Mouse (Mus musculus) neural tube, embryonic 14.5 days (tissue): ENCODE data around the gene Cited4. TPM values are rescaled to one million over a fixed set of nuclear protein-coding genes. Genes with fewer than 3 reads are reported as not detected.

Experiments used
- ATAC-seq: fragments of 200-750 bp; cut with Nextera tagmentation; 2 replicates; pipeline ENCODE4 v1.8.0; 2017; ENCODE audit warnings: low read depth, mild to moderate bottlenecking, moderate TSS enrichment, moderate library complexity
- H3K27ac ChIP-seq: fragments of 300-500 bp; sonication (generic); 2 replicates; pipeline ENCODE4 v1.5.1; 2014; ENCODE audit warnings: low read depth, mild to moderate bottlenecking, control low read depth, low read length, moderate library complexity, mixed read lengths
- H3K27me3 ChIP-seq: fragments of 300-500 bp; sonication (generic); 2 replicates; pipeline ENCODE4 v1.6.1; 2014; ENCODE audit warnings: low read length; ENCODE audit not compliant: control insufficient read depth, insufficient read depth
- H3K36me3 ChIP-seq: fragments of 300-500 bp; sonication (generic); 2 replicates; pipeline ENCODE4 v1.6.1; 2014; ENCODE audit warnings: low read length, mixed read lengths; ENCODE audit not compliant: control insufficient read depth, insufficient read depth
- H3K4me1 ChIP-seq: fragments of 300-500 bp; sonication (generic); 2 replicates; pipeline ENCODE4 v1.6.1; 2014; ENCODE audit warnings: low read length; ENCODE audit not compliant: control insufficient read depth, insufficient read depth
- H3K4me2 ChIP-seq: fragments of 300-500 bp; sonication (generic); 2 replicates; pipeline ENCODE4 v1.6.1; 2014; ENCODE audit warnings: mild to moderate bottlenecking, low read depth, low read length, control low read depth
- H3K4me3 ChIP-seq: fragments of 300-500 bp; sonication (generic); 2 replicates; pipeline ENCODE4 v1.5.1; 2014; ENCODE audit warnings: low read depth, low read length, control low read depth, mixed read lengths
- H3K9ac ChIP-seq: fragments of 300-500 bp; sonication (generic); replicated peaks from 2 replicates; pipeline ENCODE4 v1.6.1; 2014; ENCODE audit warnings: low read depth, mild to moderate bottlenecking, control low read depth, low read length, mixed read lengths
- H3K9me3 ChIP-seq: fragments of 300-500 bp; sonication (generic); 2 replicates; pipeline ENCODE4 v1.6.1; 2016; ENCODE audit warnings: low read length; ENCODE audit not compliant: control insufficient read depth
- WGBS: fragments of 180-500 bp; shearing (Covaris S2); extraction: QIAGEN DNeasy Blood & Tissue Kit; methylation state at CpG from one replicate; pipeline ENCODE4 v1.1.7; 2014; 5-methylcytosine and 5-hydroxymethylcytosine counted together
- polyA plus RNA-seq: library from polyadenylated mRNA; unstranded; fragments of >200 nt; fragmentation: Nextera tagmentation; extraction: Ambion mirVana; gene quantifications from 2 replicates; pipeline ENCODE4 v1.2.1, GENCODE M21; 2014

The Cited4 gene
- polyA plus RNA-seq, 1 experiment from 2014 or later, result 1.4 TPM

- 87% methylated on average over 5 of the region's 5 CpGs for WGBS
- Histone ChIP-seq H3K36me3 (no peaks in the 10 kb centered on the region), H3K9me3 (no peaks in the 10 kb centered on the region), H3K4me1 (peaks cover 10% of the 10 kb centered on the region; the same call in 1 of the 2 replicates), H3K4me3 (no peak overlapping the region), H3K4me2 (no peak overlapping the region), H3K27ac (no peak overlapping the region), H3K27me3 (peaks cover 9% of the 10 kb centered on the region), H3K9ac (no peak overlapping the region)
- no peak for ATAC-seq
These were observed 3.2 kb downstream of the Cited4 start for GRCm38 (mm10) chr4:120669585-120669984.

- no peak for ATAC-seq
- H3K27ac ChIP-seq, result no peak overlapping the region
- peaks cover 10% of the 10 kb centered on the region; the same call in 1 of the 2 replicates for H3K4me1 ChIP-seq
- no peaks in the 10 kb centered on the region for H3K36me3 ChIP-seq
- no peak overlapping the region for H3K9ac ChIP-seq
- H3K27me3 ChIP-seq, result peaks cover 9% of the 10 kb centered on the region
- WGBS, result 59% methylated on average over 12 of the region's 12 CpGs
- no peak overlapping the region for H3K4me3 ChIP-seq
- H3K9me3 ChIP-seq, result no peaks in the 10 kb centered on the region
- H3K4me2 ChIP-seq, result no peak overlapping the region
These were observed 4.7 kb downstream of the Cited4 start for GRCm38 (mm10) chr4:120671046-120671445.

GRCm38 (mm10) chr4:120673606-120674005 lies 7.2 kb downstream of the Cited4 start:
- 87% methylated on average over 3 of the region's 3 CpGs for WGBS
- no peaks in the 10 kb centered on the region for H3K4me1 ChIP-seq
- H3K9ac ChIP-seq, result no peak overlapping the region
- ATAC-seq, result no peak
- no peak overlapping the region for H3K4me3 ChIP-seq
- H3K27me3 ChIP-seq, result no peaks in the 10 kb centered on the region
- no peaks in the 10 kb centered on the region for H3K36me3 ChIP-seq
- H3K9me3 ChIP-seq, result no peaks in the 10 kb centered on the region
- no peak overlapping the region for H3K4me2 ChIP-seq
- no peak overlapping the region for H3K27ac ChIP-seq

GRCm38 (mm10) chr4:120674775-120675451 lies 8.5 kb downstream of the Cited4 start:
- Histone ChIP-seq H3K4me2 (no peak overlapping the region), H3K4me1 (no peaks in the 10 kb centered on the region), H3K36me3 (no peaks in the 10 kb centered on the region), H3K27ac (no peak overlapping the region), H3K9me3 (no peaks in the 10 kb centered on the region), H3K27me3 (no peaks in the 10 kb centered on the region), H3K9ac (no peak overlapping the region), H3K4me3 (no peak overlapping the region)
- 79% methylated on average over 8 of the region's 8 CpGs for WGBS
- no peak for ATAC-seq

GRCm38 (mm10) chr4:120675640-120676039 lies 9.3 kb downstream of the Cited4 start:
- Histone ChIP-seq H3K9ac (no peak overlapping the region), H3K36me3 (no peaks in the 10 kb centered on the region), H3K4me3 (no peak overlapping the region), H3K27ac (no peak overlapping the region), H3K27me3 (no peaks in the 10 kb centered on the region), H3K9me3 (no peaks in the 10 kb centered on the region), H3K4me2 (no peak overlapping the region), H3K4me1 (no peaks in the 10 kb centered on the region)
- no peak for ATAC-seq
- WGBS, result 67% methylated on average over 2 of the region's 2 CpGs

- H3K4me3 ChIP-seq, result no peak overlapping the region
- no peak overlapping the region for H3K27ac ChIP-seq
- 62% methylated on average over 7 of the region's 7 CpGs for WGBS
- H3K4me2 ChIP-seq, result no peak overlapping the region
- H3K4me1 ChIP-seq, result no peaks in the 10 kb centered on the region
- H3K9ac ChIP-seq, result no peak overlapping the region
- no peaks in the 10 kb centered on the region for H3K36me3 ChIP-seq
- no peaks in the 10 kb centered on the region for H3K27me3 ChIP-seq
- no peaks in the 10 kb centered on the region for H3K9me3 ChIP-seq
- no peak for ATAC-seq
These were observed 14.6 kb downstream of the Cited4 start for GRCm38 (mm10) chr4:120680953-120681352.

- no peaks in the 10 kb centered on the region for H3K36me3 ChIP-seq
- H3K27me3 ChIP-seq, result no peaks in the 10 kb centered on the region
- no peaks in the 10 kb centered on the region for H3K9me3 ChIP-seq
- WGBS, result 37% methylated on average over 10 of the region's 10 CpGs
- no peak overlapping the region for H3K27ac ChIP-seq
- H3K4me1 ChIP-seq, result no peaks in the 10 kb centered on the region
- H3K4me2 ChIP-seq, result no peak overlapping the region
- H3K4me3 ChIP-seq, result no peak overlapping the region
- no peak for ATAC-seq
- H3K9ac ChIP-seq, result no peak overlapping the region
These were observed 15.8 kb downstream of the Cited4 start for GRCm38 (mm10) chr4:120682168-120682567.

GRCm38 (mm10) chr4:120683278-120683997 lies 17.1 kb downstream of the Cited4 start:
- Histone ChIP-seq H3K36me3 (no peaks in the 10 kb centered on the region), H3K27me3 (no peaks in the 10 kb centered on the region), H3K4me3 (no peak overlapping the region), H3K27ac (no peak overlapping the region), H3K9me3 (no peaks in the 10 kb centered on the region), H3K4me2 (no peak overlapping the region), H3K4me1 (no peaks in the 10 kb centered on the region), H3K9ac (no peak overlapping the region)
- ATAC-seq, result no peak
- 57% methylated on average over 9 of the region's 9 CpGs for WGBS

GRCm38 (mm10) chr4:120687282-120687681 lies 20.9 kb downstream of the Cited4 start:
- Histone ChIP-seq H3K9ac (no peak overlapping the region), H3K36me3 (no peaks in the 10 kb centered on the region), H3K4me1 (no peaks in the 10 kb centered on the region), H3K4me3 (no peak overlapping the region), H3K4me2 (no peak overlapping the region), H3K27ac (no peak overlapping the region), H3K27me3 (no peaks in the 10 kb centered on the region), H3K9me3 (no peaks in the 10 kb centered on the region)
- ATAC-seq, result no peak; the same call in 1 of the 2 replicates
- WGBS, result 14% methylated on average over 6 of the region's 6 CpGs
